Mouse (Mus musculus) right cerebral cortex, postnatal 36 days (tissue): ENCODE data around the gene Gm49388.
"Not testable (repeated sequence)": the region's sequence is repeated elsewhere in the genome, so short reads cannot be mapped to it uniquely, and the experiment has no call there.

Experiments used
- DNase-seq, 2 experiments: peaks; one replicate each; pipeline ENCODE4 v3.0.0; 2022; ENCODE audit warnings: low spot score in 2 of 2, mixed read lengths in 1 of 2

The Gm49388 gene

GRCm38 (mm10) chr7:127768346-127768996 lies 16.9 kb upstream of the Gm49388 start:
- no peak for DNase-seq

- peak; percentile 95 to 97 for DNase-seq
Measured at GRCm38 (mm10) chr7:127768997-127769593, 16.3 kb upstream of the Gm49388 start.

- peak; percentile 78 to 85 for DNase-seq
Measured at GRCm38 (mm10) chr7:127769651-127770038, 15.8 kb upstream of the Gm49388 start, which contains the start of gene Orai3. Orai3 (plus strand) TSS chr7:127769815.

GRCm38 (mm10) chr7:127770039-127770905 lies 15.1 kb upstream of the Gm49388 start:
- DNase-seq = no peak

GRCm38 (mm10) chr7:127771262-127771661 lies 14.1 kb upstream of the Gm49388 start:
- peak; percentile 55 to 72 for DNase-seq

GRCm38 (mm10) chr7:127772080-127772479 lies 13.3 kb upstream of the Gm49388 start:
- no peak for DNase-seq

GRCm38 (mm10) chr7:127772557-127772956 lies 12.9 kb upstream of the Gm49388 start:
- no peak for DNase-seq

GRCm38 (mm10) chr7:127773664-127774384 lies 11.6 kb upstream of the Gm49388 start:
- DNase-seq = peak in 1 of 2 experiments; percentile 54

GRCm38 (mm10) chr7:127775837-127776236 lies 9.6 kb upstream of the Gm49388 start:
- not testable (repeated sequence) for DNase-seq

- peak; percentile 77 to 84 for DNase-seq
Measured at GRCm38 (mm10) chr7:127776426-127776825, 9.0 kb upstream of the Gm49388 start, which contains the start of gene Setd1a. Setd1a (plus strand) TSS chr7:127776670.

GRCm38 (mm10) chr7:127776878-127777473 lies 8.4 kb upstream of the Gm49388 start:
- peak; percentile 94 for DNase-seq

GRCm38 (mm10) chr7:127777474-127778266 lies 7.7 kb upstream of the Gm49388 start:
- no peak for DNase-seq

- DNase-seq = no peak
Measured at GRCm38 (mm10) chr7:127778350-127778749, 7.1 kb upstream of the Gm49388 start.

GRCm38 (mm10) chr7:127797076-127797845 lies 11.9 kb downstream of the Gm49388 start:
- no peak for DNase-seq

GRCm38 (mm10) chr7:127798591-127798990 lies 13.2 kb downstream of the Gm49388 start:
- DNase-seq = no peak

GRCm38 (mm10) chr7:127799211-127799610 lies 13.8 kb downstream of the Gm49388 start:
- DNase-seq = no peak

- DNase-seq = no peak
Measured at GRCm38 (mm10) chr7:127799738-127800137, 14.3 kb downstream of the Gm49388 start.

GRCm38 (mm10) chr7:127800435-127801009 lies 15.1 kb downstream of the Gm49388 start, which contains the start of gene Hsd3b7:
Hsd3b7 (plus strand) TSS chr7:127800604.
- DNase-seq = peak; percentile 67 to 75

- no peak for DNase-seq
Measured at GRCm38 (mm10) chr7:127801010-127801621, 15.7 kb downstream of the Gm49388 start.
